In genomic region chr2:52955090-52955489, GRCm38 (mm10) we compare ENCODE assay signal across 8 mouse cellular contexts.
A peak's percentile ranks its signal among the peaks of the same experiment; 100 is the strongest.
DNase-seq lines count a peak whose midpoint lies in the region; ATAC-seq and TF ChIP-seq lines count a peak whose summit lies in the region.

No protein-coding gene starts in this region.

- no peak overlapping the region for H3K27ac ChIP-seq in liver, embryonic 14.5 days

- TF ChIP-seq EP300 in liver, embryonic 14.5 days (IDR thresholded peaks at IDR 0.05; ENCODE audit: low read depth) = no peak

- H3K27me3 ChIP-seq in liver, embryonic 14.5 days (ENCODE audit: control insufficient read depth, insufficient read depth, low read length) = no peaks in the 10 kb centered on the region

- no peaks in the 10 kb centered on the region for H3K9me3 ChIP-seq in liver, embryonic 14.5 days (ENCODE audit: control insufficient read depth, low read length)

- no peak overlapping the region for H3K9ac ChIP-seq in liver, embryonic 14.5 days (replicated peaks)

- DNase-seq in cerebellum, adult 18-20 months = peak; percentile 39 to 56
- no peak for DNase-seq in cerebellum, adult 11 months
- peak; percentile 89 for DNase-seq in adrenal gland, postnatal 10 days
- DNase-seq in gastrocnemius, postnatal 14 days = peak; percentile 86
- peak; percentile 76 for DNase-seq in kidney, postnatal 10 days
- peak; percentile 12 to 45 (median 19) for DNase-seq in liver, embryonic 14.5 days (ENCODE audit: low read depth in 3 of 3, low spot score in 3 of 3)
- peak; percentile 69 for DNase-seq in right cerebral cortex, postnatal 14 days
- peak; percentile 81 for DNase-seq in yolk sac, embryonic 10.5 days (ENCODE audit: low spot score)

- H3K4me3 ChIP-seq in liver, embryonic 14.5 days (ENCODE audit: insufficient read depth in 1 of 2, low read depth in 2 of 2, low read length in 2 of 2) = no peak overlapping the region

- no peaks in the 10 kb centered on the region for H3K36me3 ChIP-seq in liver, embryonic 14.5 days (replicated peaks; ENCODE audit: control insufficient read depth, insufficient read depth, low read depth)

- H3K4me2 ChIP-seq in liver, embryonic 14.5 days (ENCODE audit: low read depth) = no peak overlapping the region

- WGBS in liver, embryonic 14.5 days (ENCODE audit: insufficient replicate concordance) = 14% methylated on average over 8 of the region's 8 CpGs

- H3K4me1 ChIP-seq in liver, embryonic 14.5 days (replicated peaks; ENCODE audit: control insufficient read depth in 2 of 2, insufficient read depth in 2 of 2, low read length in 1 of 2) = peaks cover 0 to 5% of the 10 kb centered on the region in 2 experiments; a peak in 1 of 4 replicates

- intact Hi-C loops in gastrocnemius, postnatal 14 days (cut with DNase I; ENCODE audit: low total_unique reads) = no loop called here

- peak; percentile 37; the same call in 1 of the 2 replicates for ATAC-seq in liver, embryonic 14.5 days (ENCODE audit: insufficient read depth)

- TF ChIP-seq CTCF in liver, embryonic 14.5 days (IDR thresholded peaks at IDR 0.05; ENCODE audit: low read depth) = no peak
